Mouse (Mus musculus): ENCODE measurements around the gene Daw1. TPM values are rescaled to one million over a fixed set of nuclear protein-coding genes. Genes with fewer than 3 reads are reported as not detected.

Daw1 gene
- polyA plus RNA-seq (2012; rRNA removed), result 2.3 and 2.8 TPM in 2 replicates

- DNase-seq (ENCODE audit: low read depth), result peak; percentile 96
- no peak for TF ChIP-seq POLR2A (IDR thresholded peaks at IDR 0.05; ENCODE audit: borderline replicate concordance, extremely low read depth, insufficient read depth, insufficient read length, poor library complexity, severe bottlenecking)
- no peak for TF ChIP-seq CTCF (IDR thresholded peaks at IDR 0.05; ENCODE audit: borderline replicate concordance, extremely low read depth, insufficient read depth, insufficient read length)
These were observed at the start of gene Daw1 for GRCm38 (mm10) chr1:83159603-83160002. TSS of gene Daw1 (plus strand) at chr1:83159752.

GRCm38 (mm10) chr1:83110992-83111391 is 48.6 kb upstream of the Daw1 start:
- TF ChIP-seq CTCF (IDR thresholded peaks at IDR 0.05; ENCODE audit: borderline replicate concordance, extremely low read depth, insufficient read depth, insufficient read length), result no peak
- no peak for TF ChIP-seq POLR2A (IDR thresholded peaks at IDR 0.05; ENCODE audit: borderline replicate concordance, extremely low read depth, insufficient read depth, insufficient read length, poor library complexity, severe bottlenecking)
- DNase-seq (ENCODE audit: low read depth), result no peak

- TF ChIP-seq CTCF (IDR thresholded peaks at IDR 0.05; ENCODE audit: borderline replicate concordance, extremely low read depth, insufficient read depth, insufficient read length) (no peak), POLR2A (IDR thresholded peaks at IDR 0.05; ENCODE audit: borderline replicate concordance, extremely low read depth, insufficient read depth, insufficient read length, poor library complexity, severe bottlenecking) (no peak)
- no peak for DNase-seq (ENCODE audit: low read depth)
These were observed 47.8 kb upstream of the Daw1 start for GRCm38 (mm10) chr1:83111726-83112125.

GRCm38 (mm10) chr1:83116447-83117137 is 43.0 kb upstream of the Daw1 start, which contains the start of gene Ccl20:
TSS of gene Ccl20 (plus strand) at chr1:83116766.
- no peak for TF ChIP-seq POLR2A (IDR thresholded peaks at IDR 0.05; ENCODE audit: borderline replicate concordance, extremely low read depth, insufficient read depth, insufficient read length, poor library complexity, severe bottlenecking)
- TF ChIP-seq CTCF (IDR thresholded peaks at IDR 0.05; ENCODE audit: borderline replicate concordance, extremely low read depth, insufficient read depth, insufficient read length), result no peak

GRCm38 (mm10) chr1:83117217-83117616 is 42.3 kb upstream of the Daw1 start:
- no peak for DNase-seq (ENCODE audit: low read depth)
- TF ChIP-seq CTCF (IDR thresholded peaks at IDR 0.05; ENCODE audit: borderline replicate concordance, extremely low read depth, insufficient read depth, insufficient read length) (no peak), POLR2A (IDR thresholded peaks at IDR 0.05; ENCODE audit: borderline replicate concordance, extremely low read depth, insufficient read depth, insufficient read length, poor library complexity, severe bottlenecking) (no peak)

More at GRCm38 (mm10) chr1:83116447-83117137, 43.0 kb upstream of the Daw1 start, which contains the start of gene Ccl20:
- no peak for DNase-seq (ENCODE audit: low read depth)

- DNase-seq (ENCODE audit: low read depth), result no peak
- TF ChIP-seq CTCF (IDR thresholded peaks at IDR 0.05; ENCODE audit: borderline replicate concordance, extremely low read depth, insufficient read depth, insufficient read length) (no peak), POLR2A (IDR thresholded peaks at IDR 0.05; ENCODE audit: borderline replicate concordance, extremely low read depth, insufficient read depth, insufficient read length, poor library complexity, severe bottlenecking) (no peak)
These were observed 41.9 kb upstream of the Daw1 start for GRCm38 (mm10) chr1:83117661-83118060.

- TF ChIP-seq POLR2A (IDR thresholded peaks at IDR 0.05; ENCODE audit: borderline replicate concordance, extremely low read depth, insufficient read depth, insufficient read length, poor library complexity, severe bottlenecking) (no peak), CTCF (IDR thresholded peaks at IDR 0.05; ENCODE audit: borderline replicate concordance, extremely low read depth, insufficient read depth, insufficient read length) (no peak)
- no peak for DNase-seq (ENCODE audit: low read depth)
These were observed 39.6 kb upstream of the Daw1 start for GRCm38 (mm10) chr1:83119903-83120302.

GRCm38 (mm10) chr1:83120312-83120711 is 39.2 kb upstream of the Daw1 start:
- no peak for DNase-seq (ENCODE audit: low read depth)
- no peak for TF ChIP-seq CTCF (IDR thresholded peaks at IDR 0.05; ENCODE audit: borderline replicate concordance, extremely low read depth, insufficient read depth, insufficient read length)
- no peak for TF ChIP-seq POLR2A (IDR thresholded peaks at IDR 0.05; ENCODE audit: borderline replicate concordance, extremely low read depth, insufficient read depth, insufficient read length, poor library complexity, severe bottlenecking)

GRCm38 (mm10) chr1:83123201-83123600 is 36.4 kb upstream of the Daw1 start:
- TF ChIP-seq POLR2A (IDR thresholded peaks at IDR 0.05; ENCODE audit: borderline replicate concordance, extremely low read depth, insufficient read depth, insufficient read length, poor library complexity, severe bottlenecking), result no peak
- no peak for TF ChIP-seq CTCF (IDR thresholded peaks at IDR 0.05; ENCODE audit: borderline replicate concordance, extremely low read depth, insufficient read depth, insufficient read length)
- DNase-seq (ENCODE audit: low read depth), result no peak

- no peak for TF ChIP-seq CTCF (IDR thresholded peaks at IDR 0.05; ENCODE audit: borderline replicate concordance, extremely low read depth, insufficient read depth, insufficient read length)
- TF ChIP-seq POLR2A (IDR thresholded peaks at IDR 0.05; ENCODE audit: borderline replicate concordance, extremely low read depth, insufficient read depth, insufficient read length, poor library complexity, severe bottlenecking), result no peak
- DNase-seq (ENCODE audit: low read depth), result no peak
These were observed 23.7 kb upstream of the Daw1 start for GRCm38 (mm10) chr1:83135829-83136228.

GRCm38 (mm10) chr1:83137847-83138246 is 21.7 kb upstream of the Daw1 start:
- TF ChIP-seq CTCF (IDR thresholded peaks at IDR 0.05; ENCODE audit: borderline replicate concordance, extremely low read depth, insufficient read depth, insufficient read length) (no peak), POLR2A (IDR thresholded peaks at IDR 0.05; ENCODE audit: borderline replicate concordance, extremely low read depth, insufficient read depth, insufficient read length, poor library complexity, severe bottlenecking) (no peak)
- no peak for DNase-seq (ENCODE audit: low read depth)

GRCm38 (mm10) chr1:83138721-83139120 is 20.8 kb upstream of the Daw1 start:
- TF ChIP-seq CTCF (IDR thresholded peaks at IDR 0.05; ENCODE audit: borderline replicate concordance, extremely low read depth, insufficient read depth, insufficient read length) (no peak), POLR2A (IDR thresholded peaks at IDR 0.05; ENCODE audit: borderline replicate concordance, extremely low read depth, insufficient read depth, insufficient read length, poor library complexity, severe bottlenecking) (no peak)
- no peak for DNase-seq (ENCODE audit: low read depth)

Data from brain, embryonic 14.5 days (tissue).